ENCODE assay signal across 31 mouse cellular contexts in the genomic region with DNA sequence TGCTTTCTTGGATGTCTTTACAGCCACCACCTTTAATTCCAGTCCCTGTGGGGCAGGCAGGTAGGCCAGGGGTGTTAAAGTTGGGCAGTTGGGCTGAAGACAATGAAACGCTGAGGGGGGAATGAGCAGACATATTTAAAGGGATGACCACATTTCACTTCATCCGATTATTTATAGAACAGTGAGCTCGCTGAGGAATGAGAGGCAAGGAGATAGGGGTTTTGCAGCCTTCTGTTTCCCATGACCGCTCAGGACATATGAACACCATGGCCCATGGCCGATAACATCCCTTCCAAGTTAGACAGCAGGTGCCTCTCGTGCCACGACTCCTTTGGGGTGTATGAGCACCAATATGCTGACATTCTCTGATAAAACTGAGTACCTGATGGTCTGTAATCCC. TPM values are rescaled to one million over a fixed set of nuclear protein-coding genes. Genes with fewer than 3 reads are reported as not detected.
A peak's percentile ranks its signal among the peaks of the same experiment; 100 is the strongest.
DNase-seq lines count a peak whose midpoint lies in the region; ATAC-seq lines count a peak whose summit lies in the region.
"Had no signal": no experiment of that assay in that cellular context is flagged by ENCODE, and none has a peak within 500 bp of the region (broad histone marks: within the 10 kb centered on the region; RNA-seq: fewer than 3 reads in every experiment).

No protein-coding gene starts in this region.

- ATAC-seq in heart, embryonic 11.5 days (replicated peaks; ENCODE audit: insufficient number of reproducible peaks, low FRiP score, low TSS enrichment) = no peak
- ATAC-seq in heart, embryonic 14.5 days (ENCODE audit: insufficient number of reproducible peaks, insufficient read depth, low FRiP score, low read depth) = no peak
- ATAC-seq: CD4-positive, CD25-positive, alpha-beta regulatory T cell, adult 4 months; forebrain, embryonic 15.5 days; inflammation-experienced regulatory T-cells, adult 6 months; midbrain, embryonic 16.5 days had no signal

- H3K27ac ChIP-seq in heart, embryonic 11.5 days (ENCODE audit: low read depth, low read length) = 0 out of 2 replicates have a peak overlapping the region, but pooled peaks have one; percentile 35
- peak overlapping the region; percentile 33 to 43; a peak in 3 of 4 replicates for H3K27ac ChIP-seq in heart, embryonic 14.5 days (replicated peaks in 1 of 2; ENCODE audit: control insufficient read depth in 1 of 2, insufficient read depth in 1 of 2, low read depth in 2 of 2, low read length in 2 of 2)
- H3K27ac ChIP-seq: embryonic facial prominence, embryonic 13.5 days; forebrain, embryonic 10.5 days; forebrain, embryonic 15.5 days; hindbrain, embryonic 10.5 days; hindbrain, embryonic 15.5 days; layer of hippocampus, adult 2 months; left cerebral cortex, adult 2 months; limb, embryonic 12.5 days; liver, embryonic 15.5 days; stomach, embryonic 15.5 days had no signal

- DNase-seq in heart, adult 18-20 months = peak; percentile 27 to 36
- DNase-seq in heart, postnatal 36 days = no peak
- peak; percentile 17 for DNase-seq in heart, postnatal 4 days
- no peak for DNase-seq in adrenal gland, adult 18-20 months (ENCODE audit: low spot score in 2 of 2)
- no peak for DNase-seq in thymus, postnatal 10 days (ENCODE audit: low spot score in 2 of 2)
- DNase-seq: adrenal gland, postnatal 36 days; cerebellum, adult 8-10 months; embryo, embryonic 11 days; gastrocnemius, postnatal 36 days; kidney, adult 11 months; kidney, postnatal 36 days; lung, embryonic 14.5 days; lung, postnatal 14 days; right cerebral cortex, postnatal 25 days; thymus, postnatal 25 days had no signal

- H3K9me3 ChIP-seq in heart, embryonic 11.5 days (replicated peaks; ENCODE audit: control insufficient read depth, low read length) = no peaks in the 10 kb centered on the region
- H3K9me3 ChIP-seq in heart, embryonic 14.5 days (ENCODE audit: control insufficient read depth, low read length) = no peaks in the 10 kb centered on the region
- H3K9me3 ChIP-seq: embryonic facial prominence, embryonic 13.5 days; forebrain, embryonic 10.5 days; forebrain, embryonic 15.5 days; hindbrain, embryonic 10.5 days; hindbrain, embryonic 15.5 days; limb, embryonic 12.5 days; liver, embryonic 15.5 days; stomach, embryonic 15.5 days had no signal

- no peak overlapping the region for H3K9ac ChIP-seq in heart, embryonic 11.5 days (ENCODE audit: low read depth, low read length)
- H3K9ac ChIP-seq in heart, embryonic 14.5 days (ENCODE audit: low read length) = no peak overlapping the region
- H3K9ac ChIP-seq: embryonic facial prominence, embryonic 13.5 days; forebrain, embryonic 15.5 days; hindbrain, embryonic 15.5 days; limb, embryonic 12.5 days; liver, embryonic 15.5 days; lung, embryonic 14.5 days; stomach, embryonic 15.5 days had no signal

- intact Hi-C loops in heart, postnatal 36 days (cut with DNase I) = no loop called here

- 69% methylated on average over 7 of the region's 7 CpGs for WGBS in heart, embryonic 11.5 days (ENCODE audit: insufficient replicate concordance)
- 36% methylated on average over 7 of the region's 7 CpGs for WGBS in heart, embryonic 14.5 days

- H3K36me3 ChIP-seq in heart, embryonic 11.5 days (ENCODE audit: control insufficient read depth, insufficient read depth, low read length) = no peaks in the 10 kb centered on the region
- no peaks in the 10 kb centered on the region for H3K36me3 ChIP-seq in heart, embryonic 14.5 days (ENCODE audit: control insufficient read depth, insufficient read depth, low read length)
- H3K36me3 ChIP-seq: embryonic facial prominence, embryonic 13.5 days; forebrain, embryonic 10.5 days; forebrain, embryonic 15.5 days; hindbrain, embryonic 10.5 days; hindbrain, embryonic 15.5 days; limb, embryonic 12.5 days; liver, embryonic 15.5 days; stomach, embryonic 15.5 days had no signal

- H3K4me1 ChIP-seq in heart, embryonic 11.5 days (ENCODE audit: control insufficient read depth, insufficient read depth, low read length) = peaks cover 5% of the 10 kb centered on the region
- H3K4me1 ChIP-seq in heart, embryonic 14.5 days (ENCODE audit: control insufficient read depth in 2 of 2, insufficient read depth in 2 of 2, low read length in 2 of 2) = peaks cover 5 to 19% of the 10 kb centered on the region in 2 experiments
- H3K4me1 ChIP-seq: embryonic facial prominence, embryonic 13.5 days; forebrain, embryonic 10.5 days; forebrain, embryonic 15.5 days; hindbrain, embryonic 10.5 days; hindbrain, embryonic 15.5 days; limb, embryonic 12.5 days; stomach, embryonic 15.5 days had no signal

- no peaks in the 10 kb centered on the region for H3K27me3 ChIP-seq in heart, embryonic 11.5 days (ENCODE audit: control insufficient read depth, insufficient read depth, low read length)
- no peaks in the 10 kb centered on the region for H3K27me3 ChIP-seq in heart, embryonic 14.5 days (ENCODE audit: control insufficient read depth, insufficient read depth, low read length)
- H3K27me3 ChIP-seq: embryonic facial prominence, embryonic 13.5 days; forebrain, embryonic 15.5 days; hindbrain, embryonic 15.5 days; limb, embryonic 12.5 days; liver, embryonic 15.5 days; stomach, embryonic 15.5 days had no signal

- no peak overlapping the region for H3K4me2 ChIP-seq in heart, embryonic 11.5 days
- 0 out of 2 replicates have a peak overlapping the region, but pooled peaks have one; percentile 11 for H3K4me2 ChIP-seq in heart, embryonic 14.5 days (ENCODE audit: low read length)
- H3K4me2 ChIP-seq: embryonic facial prominence, embryonic 13.5 days; forebrain, embryonic 15.5 days; hindbrain, embryonic 15.5 days; limb, embryonic 12.5 days; liver, embryonic 15.5 days; lung, embryonic 14.5 days; midbrain, embryonic 11.5 days; stomach, embryonic 15.5 days had no signal

- H3K4me3 ChIP-seq in heart, embryonic 11.5 days (ENCODE audit: low read depth, low read length) = no peak overlapping the region
- H3K4me3 ChIP-seq in heart, embryonic 14.5 days (ENCODE audit: control insufficient read depth in 1 of 2, insufficient read depth in 1 of 2, low read depth in 1 of 2, low read length in 2 of 2) = no peak overlapping the region
- H3K4me3 ChIP-seq: embryonic facial prominence, embryonic 13.5 days; forebrain, embryonic 10.5 days; forebrain, embryonic 15.5 days; hindbrain, embryonic 10.5 days; hindbrain, embryonic 15.5 days; layer of hippocampus, adult 2 months; left cerebral cortex, adult 2 months; limb, embryonic 12.5 days; liver, embryonic 15.5 days; stomach, embryonic 15.5 days had no signal

RNA-seq across cellular contexts. Expression of a gene that starts 51.1 kb away (rescaled TPM):
- 1 to 10 TPM; 2.4 to 5.9 TPM for total RNA-seq in heart, adult 18-20 months (2021)
- 1 to 10 TPM; 6.3 to 7.7 TPM for total RNA-seq in heart, postnatal 36 days (2021)
- polyA plus RNA-seq in heart, embryonic 11.5 days (2014; fragmentation: Nextera tagmentation; extraction: Ambion mirVana) = 2.2 and 2.9 TPM in 2 replicates
- polyA plus RNA-seq in heart, embryonic 14.5 days (2014; fragmentation: Nextera tagmentation; extraction: Ambion mirVana) = 5.0 and 7.9 TPM in 2 replicates
- total RNA-seq in heart, postnatal 4 days (2021) = 1 to 10 TPM; 7.4 to 8.1 TPM
- total RNA-seq in adrenal gland, adult 18-20 months (2021) = 10 to 100 TPM; 34.6 to 60.6 TPM

RNA-seq across cellular contexts. Expression of a gene that starts 60.0 kb away (rescaled TPM):
- 10 to 100 TPM; 18.5 to 19.3 TPM for total RNA-seq in heart, adult 18-20 months (2021)
- total RNA-seq in heart, postnatal 36 days (2021) = 10 to 100 TPM; 14.5 to 16.8 TPM
- 2.2 and 3.1 TPM in 2 replicates for polyA plus RNA-seq in heart, embryonic 11.5 days (2014; fragmentation: Nextera tagmentation; extraction: Ambion mirVana)
- polyA plus RNA-seq in heart, embryonic 14.5 days (2014; fragmentation: Nextera tagmentation; extraction: Ambion mirVana) = 1.9 and 2.2 TPM in 2 replicates
- 1 to 10 TPM; 8.2 to 8.7 TPM for total RNA-seq in heart, postnatal 4 days (2021)
- 10 to 100 TPM; 36.6 to 46.3 TPM for total RNA-seq in adrenal gland, adult 18-20 months (2021)

Comparison
In these comparisons a context has a peak if more than half of its experiments do, and no peak if none do; other contexts are left out.
1. DNase-seq: peak in heart, adult 18-20 months (2 of 2) and heart, postnatal 4 days (single experiment); none in heart, postnatal 36 days (0 of 2), adrenal gland, adult 18-20 months (0 of 2) and thymus, postnatal 10 days (0 of 2).